8 mouse cellular contexts compared by ENCODE assay signal in the genomic region with DNA sequence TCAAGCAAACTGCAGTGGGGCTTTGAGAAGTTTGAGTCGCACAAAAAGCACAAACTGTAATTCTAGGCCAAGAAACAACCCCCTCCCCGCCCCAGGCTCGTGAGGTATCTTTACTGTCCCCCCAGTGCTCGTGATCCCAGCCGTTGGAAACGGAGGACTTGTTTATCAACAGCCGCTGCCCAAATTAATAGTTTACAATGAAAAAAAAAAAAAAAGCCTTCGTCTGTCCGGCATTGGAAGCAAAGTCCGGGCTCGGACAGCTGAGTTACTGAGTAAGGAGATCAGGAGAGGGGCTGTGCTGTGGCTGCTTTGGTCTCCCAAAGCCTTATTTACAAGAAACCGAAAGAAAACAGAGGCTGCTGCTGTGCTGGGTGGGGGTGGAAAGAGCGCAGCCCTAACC. TPM values are rescaled to one million over a fixed set of nuclear protein-coding genes. Genes with fewer than 3 reads are reported as not detected.
DNase-seq lines count a peak whose midpoint lies in the region; ATAC-seq and TF ChIP-seq lines count a peak whose summit lies in the region.

No protein-coding gene starts in this region.

- peaks cover 66% of the 10 kb centered on the region for H3K27me3 ChIP-seq in heart, embryonic 16.5 days (ENCODE audit: control insufficient read depth, insufficient read depth, low read length)
- H3K27me3 ChIP-seq in forebrain, embryonic 11.5 days (ENCODE audit: control insufficient read depth, insufficient read depth, low read length): peaks cover 26% of the 10 kb centered on the region
- peaks cover 86% of the 10 kb centered on the region for H3K27me3 ChIP-seq in liver, embryonic 15.5 days
- H3K27me3 ChIP-seq in thymus, adult 2 months (ENCODE audit: control insufficient read depth, insufficient read depth, low read length): peaks cover 2% of the 10 kb centered on the region; the same call in 1 of the 2 replicates

- peak overlapping the region; percentile 25; the same call in 1 of the 2 replicates for H3K9ac ChIP-seq in heart, embryonic 16.5 days (ENCODE audit: low read length)
- H3K9ac ChIP-seq in forebrain, embryonic 11.5 days (ENCODE audit: low read length): no peak overlapping the region
- no peak overlapping the region for H3K9ac ChIP-seq in liver, embryonic 15.5 days

- WGBS in heart, embryonic 16.5 days: 22% methylated on average over 13 of the region's 13 CpGs
- 19% methylated on average over 13 of the region's 13 CpGs for WGBS in forebrain, embryonic 11.5 days
- 19% methylated on average over 13 of the region's 13 CpGs for WGBS in liver, embryonic 15.5 days (ENCODE audit: insufficient replicate concordance)
- WGBS in thymus, adult 2 months: 27% methylated on average over 13 of the region's 13 CpGs

- DNase-seq in heart, postnatal 10 days: no peak
- no peak for DNase-seq in forebrain, embryonic 11.5 days (ENCODE audit: low spot score)
- peak; percentile 57 for DNase-seq in kidney, adult 18-20 months
- no peak for DNase-seq in cerebellum, postnatal 4 days (ENCODE audit: low spot score in 2 of 2)
- DNase-seq in thymus, adult 2 months: no peak
- DNase-seq in testis, postnatal 10 days (ENCODE audit: low spot score): no peak

- H3K36me3 ChIP-seq in heart, embryonic 16.5 days (ENCODE audit: control insufficient read depth, insufficient read depth): no peaks in the 10 kb centered on the region
- no peaks in the 10 kb centered on the region for H3K36me3 ChIP-seq in forebrain, embryonic 11.5 days (ENCODE audit: control insufficient read depth, insufficient read depth, low read length)
- H3K36me3 ChIP-seq in liver, embryonic 15.5 days (replicated peaks): no peaks in the 10 kb centered on the region
- no peaks in the 10 kb centered on the region for H3K36me3 ChIP-seq in thymus, adult 2 months (ENCODE audit: control insufficient read depth, insufficient read depth, low read length)

- peaks cover 4% of the 10 kb centered on the region for H3K9me3 ChIP-seq in heart, embryonic 16.5 days (replicated peaks; ENCODE audit: control insufficient read depth, low read length)
- no peaks in the 10 kb centered on the region for H3K9me3 ChIP-seq in forebrain, embryonic 11.5 days (ENCODE audit: control insufficient read depth, low read length)
- no peaks in the 10 kb centered on the region for H3K9me3 ChIP-seq in liver, embryonic 15.5 days (replicated peaks)

- TF ChIP-seq CTCF in thymus, adult 2 months (IDR thresholded peaks at IDR 0.05; ENCODE audit: borderline replicate concordance, control insufficient read depth, extremely low read depth, insufficient read depth, low read length, poor library complexity): no peak

- H3K4me2 ChIP-seq in heart, embryonic 16.5 days (ENCODE audit: low read depth, low read length): peak overlapping the region; percentile 64
- peak overlapping the region; percentile 22; the same call in 1 of the 2 replicates for H3K4me2 ChIP-seq in forebrain, embryonic 11.5 days (ENCODE audit: low read depth, low read length, severe bottlenecking)
- peak overlapping the region; percentile 45 for H3K4me2 ChIP-seq in liver, embryonic 15.5 days

- H3K4me3 ChIP-seq in heart, embryonic 16.5 days (ENCODE audit: low read length): peak overlapping the region; percentile 47
- H3K4me3 ChIP-seq in forebrain, embryonic 11.5 days (ENCODE audit: low read depth, low read length): no peak overlapping the region
- peak overlapping the region; percentile 26 for H3K4me3 ChIP-seq in liver, embryonic 15.5 days (replicated peaks)
- no peak overlapping the region for H3K4me3 ChIP-seq in thymus, adult 2 months (ENCODE audit: control insufficient read depth, insufficient read depth, low read length)

- peaks cover 3% of the 10 kb centered on the region; the same call in 1 of the 2 replicates for H3K4me1 ChIP-seq in heart, embryonic 16.5 days (ENCODE audit: control insufficient read depth, insufficient read depth, low read length)
- peaks cover 10% of the 10 kb centered on the region; the same call in 1 of the 2 replicates for H3K4me1 ChIP-seq in forebrain, embryonic 11.5 days (replicated peaks; ENCODE audit: control insufficient read depth, insufficient read depth, low read length)
- H3K4me1 ChIP-seq in liver, embryonic 15.5 days (replicated peaks): peaks cover 8% of the 10 kb centered on the region; the same call in 1 of the 2 replicates
- no peaks in the 10 kb centered on the region; the same call in 1 of the 2 replicates for H3K4me1 ChIP-seq in thymus, adult 2 months (replicated peaks; ENCODE audit: control insufficient read depth, insufficient read depth, low read length)

- no peak for TF ChIP-seq POLR2A in thymus, adult 2 months (IDR thresholded peaks at IDR 0.05; ENCODE audit: control insufficient read depth, extremely low read depth, insufficient read depth, low read length, poor library complexity)

- no peak overlapping the region for H3K27ac ChIP-seq in heart, embryonic 16.5 days (ENCODE audit: low read length)
- no peak overlapping the region for H3K27ac ChIP-seq in forebrain, embryonic 11.5 days (ENCODE audit: low read depth, low read length)
- no peak overlapping the region for H3K27ac ChIP-seq in liver, embryonic 15.5 days (replicated peaks)
- no peak overlapping the region for H3K27ac ChIP-seq in thymus, adult 2 months (ENCODE audit: control insufficient read depth, insufficient read depth, low read length)

- intact Hi-C loops in heart, postnatal 10 days (cut with DNase I): no loop called here

- no peak for ATAC-seq in heart, embryonic 16.5 days (replicated peaks; ENCODE audit: extremely low read depth, insufficient read depth, low FRiP score)
- ATAC-seq in forebrain, embryonic 11.5 days (replicated peaks; ENCODE audit: low FRiP score): no peak
- ATAC-seq in liver, embryonic 15.5 days (ENCODE audit: insufficient read depth): no peak

RNA-seq across cellular contexts. Expression of a gene that starts 5.9 kb away (rescaled TPM):
- polyA plus RNA-seq in heart, embryonic 16.5 days (2015; fragmentation: Nextera tagmentation; extraction: Ambion mirVana): 0.16 and 0.47 TPM in 2 replicates
- under 1 TPM in 1 of 2 experiments, not detected in 1; 0.38 TPM for total RNA-seq in heart, postnatal 10 days (2021)
- 3.6 and 5.5 TPM in 2 replicates for polyA plus RNA-seq in forebrain, embryonic 11.5 days (2014; fragmentation: Nextera tagmentation; extraction: Ambion mirVana)
- 0.14 and 0.38 TPM in 2 replicates for polyA plus RNA-seq in liver, embryonic 15.5 days (2015; fragmentation: Nextera tagmentation; extraction: Ambion mirVana)
- polyA plus RNA-seq in thymus, adult 2 months (2012; rRNA removed): 0.40 and 0.71 TPM in 2 replicates

Comparison
In these comparisons a context has a peak if more than half of its experiments do, and no peak if none do; other contexts are left out.
1. H3K4me3 ChIP-seq: peak in heart, embryonic 16.5 days (single experiment) and liver, embryonic 15.5 days (single experiment); none in forebrain, embryonic 11.5 days (single experiment) and thymus, adult 2 months (single experiment).
2. Peak in every context shown above with its lines, with median percentiles within 50 percentile points of each other: H3K4me2 ChIP-seq.